Comparison of ENCODE assay signal across 8 mouse cellular contexts in genomic region chr4:150374651-150375447, GRCm38 (mm10).
DNase-seq lines count a peak whose midpoint lies in the region; ATAC-seq and TF ChIP-seq lines count a peak whose summit lies in the region.
"Had no signal": no experiment of that assay in that cellular context is flagged by ENCODE, and none has a peak within 500 bp of the region (broad histone marks: within the 10 kb centered on the region; RNA-seq: fewer than 3 reads in every experiment).

No protein-coding gene starts in this region.

- no peaks in the 10 kb centered on the region for H3K9me3 ChIP-seq in embryonic facial prominence, embryonic 14.5 days (ENCODE audit: control insufficient read depth, low read length)
- no peaks in the 10 kb centered on the region for H3K9me3 ChIP-seq in hindbrain, embryonic 16.5 days (ENCODE audit: control insufficient read depth, low read length)
- H3K9me3 ChIP-seq in midbrain, embryonic 16.5 days (replicated peaks; ENCODE audit: control insufficient read depth, low read length, poor library complexity, severe bottlenecking) = no peaks in the 10 kb centered on the region
- H3K9me3 ChIP-seq: embryonic facial prominence, embryonic 15.5 days had no signal

- no peaks in the 10 kb centered on the region for H3K27me3 ChIP-seq in embryonic facial prominence, embryonic 14.5 days (replicated peaks; ENCODE audit: control insufficient read depth, insufficient read depth, low read length)
- H3K27me3 ChIP-seq in hindbrain, embryonic 16.5 days (replicated peaks; ENCODE audit: control insufficient read depth, insufficient read depth, low read length) = no peaks in the 10 kb centered on the region
- H3K27me3 ChIP-seq in midbrain, embryonic 16.5 days (ENCODE audit: control insufficient read depth, insufficient read depth, low read depth, low read length) = no peaks in the 10 kb centered on the region
- H3K27me3 ChIP-seq: embryonic facial prominence, embryonic 15.5 days had no signal

- DNase-seq in layer of hippocampus, adult 2 months (ENCODE audit: low spot score in 2 of 2) = no peak
- no peak for DNase-seq in layer of hippocampus, postnatal 10 days (ENCODE audit: low spot score in 2 of 2)
- DNase-seq in embryonic facial prominence, embryonic 14.5 days (ENCODE audit: low spot score) = no peak
- DNase-seq in right cerebral cortex, postnatal 36 days (ENCODE audit: low spot score in 2 of 2) = no peak

- ATAC-seq in embryonic facial prominence, embryonic 14.5 days (ENCODE audit: low read depth) = no peak
- no peak for ATAC-seq in hindbrain, embryonic 16.5 days
- no peak for ATAC-seq in midbrain, embryonic 16.5 days
- no peak for ATAC-seq in cerebellum, adult (ENCODE audit: insufficient number of reproducible peaks, low FRiP score, low TSS enrichment)

- peaks cover 47% of the 10 kb centered on the region for H3K4me1 ChIP-seq in embryonic facial prominence, embryonic 14.5 days (ENCODE audit: control insufficient read depth, insufficient read depth, low read length)
- H3K4me1 ChIP-seq in hindbrain, embryonic 16.5 days (ENCODE audit: control insufficient read depth, insufficient read depth, low read depth, low read length) = peaks cover 48% of the 10 kb centered on the region
- peaks cover 60% of the 10 kb centered on the region for H3K4me1 ChIP-seq in midbrain, embryonic 16.5 days (ENCODE audit: control insufficient read depth, insufficient read depth, low read length)

- H3K27ac ChIP-seq in layer of hippocampus, adult 2 months = peak overlapping the region; percentile 6; the same call in 1 of the 2 replicates
- peak overlapping the region; percentile 94; the same call in 1 of the 2 replicates for H3K27ac ChIP-seq in embryonic facial prominence, embryonic 14.5 days (replicated peaks; ENCODE audit: low read depth, low read length)
- 0 out of 2 replicates have a peak overlapping the region, but pooled peaks have one; percentile 10 for H3K27ac ChIP-seq in hindbrain, embryonic 16.5 days (ENCODE audit: low read depth, low read length)
- no peak overlapping the region; the same call in 1 of the 2 replicates for H3K27ac ChIP-seq in midbrain, embryonic 16.5 days (ENCODE audit: low read length)
- H3K27ac ChIP-seq: embryonic facial prominence, embryonic 15.5 days had no signal

- WGBS in embryonic facial prominence, embryonic 14.5 days = 31% methylated on average over 9 of the region's 9 CpGs
- 30% methylated on average over 9 of the region's 9 CpGs for WGBS in hindbrain, embryonic 16.5 days
- 32% methylated on average over 9 of the region's 9 CpGs for WGBS in midbrain, embryonic 16.5 days

- H3K36me3 ChIP-seq in embryonic facial prominence, embryonic 14.5 days (ENCODE audit: control insufficient read depth, insufficient read depth, low read length) = no peaks in the 10 kb centered on the region
- H3K36me3 ChIP-seq in hindbrain, embryonic 16.5 days (ENCODE audit: control insufficient read depth, insufficient read depth, low read length) = no peaks in the 10 kb centered on the region
- no peaks in the 10 kb centered on the region for H3K36me3 ChIP-seq in midbrain, embryonic 16.5 days (ENCODE audit: control insufficient read depth, insufficient read depth, low read length)
- H3K36me3 ChIP-seq: embryonic facial prominence, embryonic 15.5 days had no signal

- peak overlapping the region; percentile 17; the same call in 1 of the 2 replicates for H3K9ac ChIP-seq in embryonic facial prominence, embryonic 14.5 days (ENCODE audit: low read depth, low read length)
- H3K9ac ChIP-seq in hindbrain, embryonic 16.5 days (ENCODE audit: low read depth, low read length) = no peak overlapping the region; the same call in 1 of the 2 replicates
- H3K9ac ChIP-seq in midbrain, embryonic 16.5 days (ENCODE audit: low read depth, low read length) = no peak overlapping the region
- H3K9ac ChIP-seq: embryonic facial prominence, embryonic 15.5 days had no signal

- H3K4me2 ChIP-seq in embryonic facial prominence, embryonic 14.5 days (ENCODE audit: low read depth, low read length) = peak overlapping the region; percentile 92
- H3K4me2 ChIP-seq in hindbrain, embryonic 16.5 days (ENCODE audit: low read length) = 0 out of 2 replicates have a peak overlapping the region, but pooled peaks have one; percentile 24
- H3K4me2 ChIP-seq in midbrain, embryonic 16.5 days (ENCODE audit: low read length) = peak overlapping the region; percentile 28

- no peak overlapping the region for H3K4me3 ChIP-seq in layer of hippocampus, adult 2 months
- no peak overlapping the region for H3K4me3 ChIP-seq in embryonic facial prominence, embryonic 14.5 days (ENCODE audit: low read depth, low read length)
- H3K4me3 ChIP-seq in hindbrain, embryonic 16.5 days (ENCODE audit: low read length) = no peak overlapping the region
- H3K4me3 ChIP-seq in midbrain, embryonic 16.5 days (ENCODE audit: low read depth, low read length) = no peak overlapping the region
- H3K4me3 ChIP-seq: embryonic facial prominence, embryonic 15.5 days had no signal

- TF ChIP-seq CTCF in layer of hippocampus, adult 2 months (conservative IDR thresholded peaks at IDR 0.05) = no peak

Comparison
In these comparisons a context has a peak if more than half of its experiments do, and no peak if none do; other contexts are left out.
1. H3K4me2 ChIP-seq: peak in every context shown above with its lines; median percentile 92 in embryonic facial prominence, embryonic 14.5 days; 28 in midbrain, embryonic 16.5 days; 24 in hindbrain, embryonic 16.5 days.